Mouse (Mus musculus) E14TG2a.4 (cell line): ENCODE measurements around the gene Cmas.

Experiments used
- CTCF ChIP-seq: conservative IDR thresholded peaks from 2 replicates; pipeline ENCODE4 v1.5.1; 2014; ENCODE audit warnings: low read length
- POU5F1 ChIP-seq: IDR thresholded peaks from 2 replicates; pipeline ENCODE4 v1.6.1; 2014; ENCODE audit warnings: low read length, borderline replicate concordance

DNA sequence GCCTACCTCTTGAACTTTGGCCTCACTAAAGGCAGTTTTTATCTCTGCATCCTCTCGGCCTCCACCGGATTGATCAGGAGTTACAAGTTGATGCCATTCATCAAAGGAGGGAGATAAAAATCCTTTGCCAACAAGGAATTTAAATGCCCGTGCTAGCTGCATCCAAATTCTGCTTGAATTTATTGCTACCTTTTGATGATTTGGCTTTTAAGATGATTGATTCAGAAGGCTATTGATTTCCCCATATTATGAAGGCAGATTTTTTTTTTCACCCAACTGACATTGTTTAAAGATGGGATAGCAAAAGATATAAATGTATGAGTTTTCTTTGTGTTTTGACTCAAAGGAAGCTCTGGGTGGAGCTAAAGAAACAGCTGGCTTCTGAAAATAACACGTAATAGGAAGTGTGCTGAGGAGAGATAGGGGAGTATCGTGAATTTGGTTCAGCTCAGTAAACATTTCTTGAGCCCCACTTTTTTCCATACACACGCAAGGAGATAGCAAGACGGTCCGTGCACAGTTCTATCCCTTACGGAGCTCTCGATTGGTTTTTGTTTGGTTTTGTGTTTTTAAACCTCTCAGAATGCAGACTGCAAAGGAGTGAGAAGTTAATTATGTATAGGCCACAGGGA is 964 bp downstream of the Cmas start:
- TF ChIP-seq CTCF (no peak), POU5F1 (no peak)
